Mouse (Mus musculus): Measurements from ENCODE around the gene Efhc1.
"Not testable (repeated sequence)": the region's sequence is repeated elsewhere in the genome, so short reads cannot be mapped to it uniquely, and the experiment has no call there.

Efhc1 gene

DNA sequence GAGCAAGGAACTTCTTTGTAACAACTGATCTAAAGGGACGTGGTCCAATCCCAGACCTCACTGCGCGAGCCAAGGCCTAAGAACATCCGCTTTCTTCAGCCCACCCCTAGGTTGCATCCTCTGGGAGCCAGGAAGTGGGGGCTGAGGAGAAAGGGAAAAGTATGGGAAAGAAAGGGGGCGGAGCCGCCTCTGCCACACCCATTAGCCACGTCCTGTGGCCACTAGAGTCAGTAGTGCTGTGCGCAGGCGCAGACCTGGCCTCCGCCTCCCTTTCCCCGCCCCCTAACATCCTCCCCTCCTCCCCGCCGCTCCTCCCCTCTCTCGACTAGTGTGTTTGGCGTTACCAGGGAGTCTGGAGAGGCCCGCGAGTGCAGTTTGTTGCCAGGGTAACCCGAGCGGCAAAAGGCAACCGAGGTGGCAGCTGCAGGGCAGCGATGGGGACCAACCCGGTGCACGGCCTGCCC, at the start of gene Efhc1:
Gene Efhc1, plus strand, starts transcription at position 327 of the 464 bp plus-strand sequence.
- H3K36me3 ChIP-seq (ENCODE audit: control insufficient read depth, insufficient read depth, low read length, poor library complexity, severe bottlenecking): no peaks in the 10 kb centered on the region
- DNase-seq (ENCODE audit: low read depth, low spot score): peak; percentile 86
- no peaks in the 10 kb centered on the region for H3K27me3 ChIP-seq (ENCODE audit: control insufficient read depth, insufficient read depth, low read length, poor library complexity, severe bottlenecking)

DNA sequence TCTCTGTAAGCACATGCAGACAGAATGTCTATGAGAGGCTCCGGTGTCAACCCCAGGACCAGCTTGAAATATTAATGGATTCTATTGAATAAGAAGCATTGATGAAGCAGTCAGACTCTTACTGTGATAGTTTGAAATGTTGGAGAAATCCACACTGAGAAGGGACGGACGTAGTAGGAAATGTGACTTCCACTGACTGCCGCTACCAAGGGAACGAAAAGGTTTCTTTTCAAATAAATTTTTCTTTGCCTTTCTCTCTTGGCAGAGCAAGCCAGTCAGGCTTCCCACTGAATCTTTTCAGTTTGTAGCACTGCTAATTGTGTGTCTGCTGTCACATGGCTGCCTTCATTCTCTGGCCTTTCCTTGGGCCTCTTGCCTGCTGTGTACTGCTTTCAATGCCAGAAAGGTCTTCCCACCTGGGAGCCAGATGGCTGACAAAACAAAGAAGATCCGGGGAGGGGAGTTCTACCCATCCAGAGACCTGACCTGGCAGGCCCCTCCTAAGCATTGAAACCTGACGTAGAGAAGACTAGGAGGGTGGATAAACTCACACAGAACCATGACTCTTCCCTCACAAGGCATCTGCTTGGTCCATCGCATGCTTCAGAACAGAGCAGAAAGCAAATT, 45.8 kb upstream of the Efhc1 start:
- Histone ChIP-seq H3K36me3 (ENCODE audit: control insufficient read depth, insufficient read depth, low read length, poor library complexity, severe bottlenecking) (no peaks in the 10 kb centered on the region), H3K27me3 (ENCODE audit: control insufficient read depth, insufficient read depth, low read length, poor library complexity, severe bottlenecking) (no peaks in the 10 kb centered on the region)
- DNase-seq (ENCODE audit: low read depth, low spot score): no peak

DNA sequence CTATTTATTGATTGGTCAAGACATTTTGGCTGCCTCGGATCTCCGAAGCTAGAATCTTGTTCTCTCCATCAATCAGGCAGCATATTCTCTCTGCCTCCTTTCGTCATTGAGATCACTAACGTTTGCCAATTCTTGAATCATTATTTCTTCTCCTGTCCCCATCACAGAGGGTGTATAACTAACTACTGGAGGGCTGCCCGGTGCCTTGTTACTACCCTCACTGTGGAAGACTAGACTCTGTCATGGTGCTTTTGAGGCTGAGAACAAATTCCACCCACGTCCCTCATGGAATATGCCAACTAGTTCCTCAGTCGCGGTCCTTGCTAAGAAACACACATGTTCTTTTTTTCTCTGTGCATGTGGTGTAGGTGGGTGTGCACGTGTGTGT, 45.3 kb upstream of the Efhc1 start:
- no peaks in the 10 kb centered on the region for H3K27me3 ChIP-seq (ENCODE audit: control insufficient read depth, insufficient read depth, low read length, poor library complexity, severe bottlenecking)
- H3K36me3 ChIP-seq (ENCODE audit: control insufficient read depth, insufficient read depth, low read length, poor library complexity, severe bottlenecking): no peaks in the 10 kb centered on the region
- DNase-seq (ENCODE audit: low read depth, low spot score): no peak

- H3K27me3 ChIP-seq (ENCODE audit: control insufficient read depth, insufficient read depth, low read length, poor library complexity, severe bottlenecking): no peaks in the 10 kb centered on the region
- no peak for DNase-seq (ENCODE audit: low read depth, low spot score)
- H3K36me3 ChIP-seq (ENCODE audit: control insufficient read depth, insufficient read depth, low read length, poor library complexity, severe bottlenecking): no peaks in the 10 kb centered on the region
Measured at GRCm38 (mm10) chr1:20908541-20908940, 42.9 kb upstream of the Efhc1 start.

DNA sequence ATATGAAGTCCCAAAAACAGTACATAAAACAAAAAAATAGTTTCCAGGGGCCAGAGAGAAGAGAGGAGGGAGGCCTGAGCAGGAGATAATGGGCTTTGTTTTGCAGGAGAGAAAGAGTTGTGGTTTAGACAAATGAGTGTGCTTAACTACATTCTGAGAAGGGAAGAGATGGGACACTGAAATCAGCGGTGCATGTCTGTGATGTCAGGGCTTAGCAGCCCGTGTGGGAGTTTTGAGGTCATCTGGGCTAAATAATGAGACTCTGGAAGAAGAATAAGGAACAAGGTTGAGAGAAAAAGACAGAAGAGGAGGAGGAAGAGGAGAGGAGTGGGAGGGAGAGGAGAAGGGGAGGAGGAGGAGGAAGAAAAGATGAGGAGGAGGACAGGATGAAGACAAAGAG, 39.3 kb upstream of the Efhc1 start:
- no peak for DNase-seq (ENCODE audit: low read depth, low spot score)
- no peaks in the 10 kb centered on the region for H3K27me3 ChIP-seq (ENCODE audit: control insufficient read depth, insufficient read depth, low read length, poor library complexity, severe bottlenecking)
- no peaks in the 10 kb centered on the region for H3K36me3 ChIP-seq (ENCODE audit: control insufficient read depth, insufficient read depth, low read length, poor library complexity, severe bottlenecking)

GRCm38 (mm10) chr1:20912527-20913171, 38.8 kb upstream of the Efhc1 start:
- H3K36me3 ChIP-seq (ENCODE audit: control insufficient read depth, insufficient read depth, low read length, poor library complexity, severe bottlenecking): no peaks in the 10 kb centered on the region
- no peak for DNase-seq (ENCODE audit: low read depth, low spot score)

DNA sequence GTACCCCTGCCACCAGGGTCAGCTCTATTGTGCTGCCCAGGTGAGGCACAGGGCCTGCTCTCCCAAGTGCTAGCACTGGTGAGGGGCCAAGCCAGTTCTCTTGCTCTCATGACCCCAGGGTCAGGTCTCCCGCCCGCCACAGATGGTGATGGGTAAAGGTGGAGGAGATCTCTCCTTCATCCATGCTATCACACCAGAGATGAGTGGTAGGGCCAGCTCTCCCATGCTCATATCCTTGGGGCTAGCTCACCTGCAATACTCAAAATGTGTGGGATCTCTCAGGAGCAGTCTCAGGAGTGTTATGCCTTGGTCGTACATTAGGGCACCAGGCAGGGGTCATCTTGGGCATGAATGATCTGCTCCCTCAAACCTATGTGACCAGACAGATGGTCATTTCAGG, 36.7 kb upstream of the Efhc1 start:
- Histone ChIP-seq H3K36me3 (ENCODE audit: control insufficient read depth, insufficient read depth, low read length, poor library complexity, severe bottlenecking) (no peaks in the 10 kb centered on the region), H3K27me3 (ENCODE audit: control insufficient read depth, insufficient read depth, low read length, poor library complexity, severe bottlenecking) (no peaks in the 10 kb centered on the region)
- no peak for DNase-seq (ENCODE audit: low read depth, low spot score)

More at GRCm38 (mm10) chr1:20912527-20913171, 38.8 kb upstream of the Efhc1 start:
- H3K27me3 ChIP-seq (ENCODE audit: control insufficient read depth, insufficient read depth, low read length, poor library complexity, severe bottlenecking): no peaks in the 10 kb centered on the region

GRCm38 (mm10) chr1:20915608-20916007, 35.8 kb upstream of the Efhc1 start:
- Histone ChIP-seq H3K27me3 (ENCODE audit: control insufficient read depth, insufficient read depth, low read length, poor library complexity, severe bottlenecking) (no peaks in the 10 kb centered on the region), H3K36me3 (ENCODE audit: control insufficient read depth, insufficient read depth, low read length, poor library complexity, severe bottlenecking) (no peaks in the 10 kb centered on the region)
- no peak for DNase-seq (ENCODE audit: low read depth, low spot score)

GRCm38 (mm10) chr1:20917496-20918050, 33.9 kb upstream of the Efhc1 start:
- Histone ChIP-seq H3K36me3 (ENCODE audit: control insufficient read depth, insufficient read depth, low read length, poor library complexity, severe bottlenecking) (no peaks in the 10 kb centered on the region), H3K27me3 (ENCODE audit: control insufficient read depth, insufficient read depth, low read length, poor library complexity, severe bottlenecking) (no peaks in the 10 kb centered on the region)
- no peak for DNase-seq (ENCODE audit: low read depth, low spot score)

DNA sequence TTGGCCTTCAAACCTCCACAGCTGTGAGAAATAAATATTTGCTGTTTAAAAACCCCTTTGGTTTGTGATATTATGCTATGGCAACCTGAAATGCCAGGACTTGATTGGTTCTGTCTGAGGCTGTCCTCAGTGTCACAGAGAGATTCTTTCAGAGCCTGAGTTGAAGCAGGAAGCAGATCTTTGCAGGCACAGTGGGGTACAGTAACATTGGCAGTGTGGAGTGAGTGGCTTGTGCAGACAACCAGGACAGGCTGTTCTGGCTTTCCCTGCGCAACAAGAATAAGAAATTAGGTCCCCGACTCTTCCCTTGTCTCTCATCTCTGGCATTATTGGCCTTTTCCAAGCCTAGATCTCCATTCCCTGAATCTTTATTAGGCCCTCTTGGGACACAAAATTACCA, 31.7 kb upstream of the Efhc1 start:
- no peaks in the 10 kb centered on the region for H3K27me3 ChIP-seq (ENCODE audit: control insufficient read depth, insufficient read depth, low read length, poor library complexity, severe bottlenecking)
- H3K36me3 ChIP-seq (ENCODE audit: control insufficient read depth, insufficient read depth, low read length, poor library complexity, severe bottlenecking): no peaks in the 10 kb centered on the region
- no peak for DNase-seq (ENCODE audit: low read depth, low spot score)

DNA sequence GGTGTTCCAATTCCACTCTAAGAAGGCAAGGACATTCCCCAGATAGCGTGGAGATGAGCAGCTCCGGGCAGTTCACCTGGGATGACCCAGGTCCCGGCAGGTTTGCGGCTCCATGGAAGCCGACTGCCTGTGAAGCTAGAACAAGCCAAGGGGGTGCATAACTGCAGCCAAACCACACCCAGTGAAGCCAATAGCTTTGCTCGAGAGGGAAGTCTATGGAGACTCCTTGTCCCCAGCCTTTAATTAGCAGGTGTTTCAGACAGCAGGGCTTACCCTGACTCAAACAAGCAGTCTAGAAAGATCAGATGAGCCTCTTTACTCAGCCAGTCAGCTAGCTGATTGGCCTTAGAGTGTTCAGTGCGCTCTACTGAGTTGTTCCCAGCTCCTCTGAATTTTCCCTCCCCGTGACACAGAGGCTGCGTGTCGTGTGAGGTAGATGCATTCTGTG, 30.3 kb upstream of the Efhc1 start:
- Histone ChIP-seq H3K36me3 (ENCODE audit: control insufficient read depth, insufficient read depth, low read length, poor library complexity, severe bottlenecking) (no peaks in the 10 kb centered on the region), H3K27me3 (ENCODE audit: control insufficient read depth, insufficient read depth, low read length, poor library complexity, severe bottlenecking) (no peaks in the 10 kb centered on the region)
- no peak for DNase-seq (ENCODE audit: low read depth, low spot score)

DNA sequence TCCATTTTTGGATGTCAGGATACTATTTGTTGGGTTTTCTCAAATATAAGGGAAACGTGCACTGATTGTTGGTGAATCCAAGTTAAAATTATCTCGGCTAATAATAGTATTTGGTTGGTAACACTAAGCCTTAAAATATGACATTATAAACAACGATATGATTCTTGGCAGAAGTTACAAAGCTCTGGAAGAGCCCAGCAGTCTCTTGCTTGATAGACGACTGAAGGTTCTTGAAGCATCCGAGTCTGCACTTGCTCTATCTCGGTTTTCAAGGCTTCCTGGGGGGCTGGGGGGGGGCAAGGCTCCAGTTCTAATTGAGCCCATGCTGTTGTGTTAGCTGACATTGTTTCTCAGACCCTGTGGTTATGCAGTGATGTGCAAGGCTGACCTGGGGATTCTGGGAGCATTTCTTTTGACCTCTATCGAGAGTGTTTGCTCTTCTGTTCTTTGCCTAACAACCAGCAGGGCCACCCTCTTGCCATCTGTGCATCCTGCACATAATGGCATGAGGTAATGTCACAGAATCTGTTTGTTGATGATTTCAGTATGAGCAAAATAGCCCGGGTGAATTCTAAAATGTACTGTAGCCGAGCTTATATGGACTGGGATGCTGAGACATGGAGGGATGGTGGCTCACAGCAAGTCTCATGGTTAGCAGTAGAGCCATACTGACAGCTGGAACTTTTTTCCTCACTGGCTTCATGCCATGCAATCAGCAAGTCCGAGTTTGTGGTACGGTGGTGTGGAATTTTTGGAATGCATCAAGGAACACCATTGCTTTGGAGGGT, 28.6 kb upstream of the Efhc1 start:
- H3K27me3 ChIP-seq (ENCODE audit: control insufficient read depth, insufficient read depth, low read length, poor library complexity, severe bottlenecking): no peaks in the 10 kb centered on the region
- DNase-seq (ENCODE audit: low read depth, low spot score): no peak
- H3K36me3 ChIP-seq (ENCODE audit: control insufficient read depth, insufficient read depth, low read length, poor library complexity, severe bottlenecking): no peaks in the 10 kb centered on the region

DNA sequence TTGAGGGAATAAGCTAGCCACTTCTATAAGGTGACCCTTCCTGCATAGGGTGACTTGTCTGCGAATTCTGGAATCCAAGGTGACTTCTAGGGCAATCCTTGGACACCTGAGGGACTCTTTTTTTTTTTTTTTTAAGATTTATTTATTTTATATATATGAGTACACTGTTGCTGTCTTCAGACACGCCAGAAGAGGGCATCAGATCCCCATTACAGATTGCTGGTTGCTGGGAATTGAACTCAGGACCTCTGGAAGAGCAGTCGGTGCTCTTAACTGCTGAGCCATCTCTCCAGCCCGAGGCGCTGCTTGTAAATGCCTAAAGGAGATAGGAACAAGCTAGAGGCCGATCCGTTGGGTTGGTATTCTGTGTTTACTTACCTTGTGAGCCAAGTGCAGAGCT, 26.1 kb upstream of the Efhc1 start:
- not testable (repeated sequence) for DNase-seq (ENCODE audit: low read depth, low spot score); H3K27me3 ChIP-seq (ENCODE audit: control insufficient read depth, insufficient read depth, low read length, poor library complexity, severe bottlenecking)

GRCm38 (mm10) chr1:20925926-20926325, 25.5 kb upstream of the Efhc1 start:
- DNase-seq (ENCODE audit: low read depth, low spot score): no peak
- no peaks in the 10 kb centered on the region for H3K36me3 ChIP-seq (ENCODE audit: control insufficient read depth, insufficient read depth, low read length, poor library complexity, severe bottlenecking)
- no peaks in the 10 kb centered on the region for H3K27me3 ChIP-seq (ENCODE audit: control insufficient read depth, insufficient read depth, low read length, poor library complexity, severe bottlenecking)

More for the DNA sequence above, 26.1 kb upstream of the Efhc1 start:
- H3K36me3 ChIP-seq (ENCODE audit: control insufficient read depth, insufficient read depth, low read length, poor library complexity, severe bottlenecking): not testable (repeated sequence)

DNA sequence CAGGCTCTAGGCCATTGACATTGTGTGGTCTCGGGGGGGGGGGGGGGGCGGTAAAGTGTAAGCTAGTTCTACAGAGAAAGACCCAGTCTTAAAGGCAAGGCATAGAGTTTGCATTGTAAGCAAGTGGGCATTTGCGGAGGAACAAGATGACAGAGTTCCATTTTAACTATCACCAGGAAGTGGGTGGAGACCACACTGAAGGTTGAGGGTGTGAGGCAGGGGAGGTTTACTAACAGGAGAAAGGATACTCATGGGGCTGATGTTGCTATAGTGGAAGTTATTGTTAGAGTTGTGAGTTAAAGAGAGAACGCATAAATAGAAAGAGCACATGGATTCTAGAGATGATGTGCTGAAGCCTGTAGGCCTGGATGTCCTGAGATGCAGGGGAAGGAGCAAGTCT, 25.1 kb upstream of the Efhc1 start:
- DNase-seq (ENCODE audit: low read depth, low spot score): no peak
- no peaks in the 10 kb centered on the region for H3K36me3 ChIP-seq (ENCODE audit: control insufficient read depth, insufficient read depth, low read length, poor library complexity, severe bottlenecking)
- no peaks in the 10 kb centered on the region for H3K27me3 ChIP-seq (ENCODE audit: control insufficient read depth, insufficient read depth, low read length, poor library complexity, severe bottlenecking)
